Mouse (Mus musculus) liver, adult (tissue): ENCODE results near the gene Tle3.
A peak's percentile ranks its signal among the peaks of the same experiment; 100 is the strongest.

Source experiments
- GATA4 ChIP-seq: IDR thresholded peaks from 2 replicates; pipeline ENCODE4 v1.6.1; 2014; ENCODE audit warnings: mild to moderate bottlenecking, low read length; ENCODE audit not compliant: insufficient replicate concordance

The Tle3 gene

DNA sequence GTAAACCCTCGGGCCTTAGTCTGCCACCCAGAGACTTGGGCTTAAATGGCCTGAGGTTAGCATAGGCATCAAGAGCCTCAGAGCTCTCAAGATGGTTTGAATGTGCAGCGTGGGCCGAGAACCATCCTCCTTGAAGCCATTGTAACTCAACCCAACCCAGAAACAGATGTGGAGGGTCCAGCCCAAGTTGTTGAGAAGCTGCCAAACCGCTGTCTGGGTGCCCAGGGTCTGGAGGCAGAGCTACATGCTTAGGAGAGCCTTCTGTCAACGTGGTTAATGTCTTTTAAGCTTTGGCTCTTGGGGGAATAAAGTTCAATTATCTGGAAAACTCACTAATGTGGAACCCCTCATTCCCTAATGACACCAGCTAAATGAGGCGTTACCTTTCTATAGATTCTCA is 29.9 kb upstream of the Tle3 start:
- no peak for TF ChIP-seq GATA4

DNA sequence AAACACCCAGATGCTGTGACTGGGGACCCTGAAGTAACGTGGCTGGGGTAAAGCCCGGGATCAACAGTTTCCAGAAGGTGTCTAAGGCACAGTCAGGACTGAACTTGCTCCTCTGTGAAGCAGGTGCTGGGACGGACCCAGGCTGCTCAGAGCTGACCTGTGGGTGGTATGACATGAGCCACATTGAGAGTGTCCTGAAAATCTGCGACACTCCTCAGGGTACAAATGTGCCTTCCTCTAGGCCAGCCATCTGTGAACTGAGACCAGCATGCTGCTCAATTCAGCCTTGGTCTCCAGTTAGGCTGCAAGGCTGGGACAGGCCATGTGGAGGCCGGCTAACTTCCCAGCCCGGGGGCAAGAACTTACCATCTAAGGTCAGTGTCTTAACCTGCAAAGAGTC is 27.5 kb upstream of the Tle3 start:
- no peak for TF ChIP-seq GATA4

DNA sequence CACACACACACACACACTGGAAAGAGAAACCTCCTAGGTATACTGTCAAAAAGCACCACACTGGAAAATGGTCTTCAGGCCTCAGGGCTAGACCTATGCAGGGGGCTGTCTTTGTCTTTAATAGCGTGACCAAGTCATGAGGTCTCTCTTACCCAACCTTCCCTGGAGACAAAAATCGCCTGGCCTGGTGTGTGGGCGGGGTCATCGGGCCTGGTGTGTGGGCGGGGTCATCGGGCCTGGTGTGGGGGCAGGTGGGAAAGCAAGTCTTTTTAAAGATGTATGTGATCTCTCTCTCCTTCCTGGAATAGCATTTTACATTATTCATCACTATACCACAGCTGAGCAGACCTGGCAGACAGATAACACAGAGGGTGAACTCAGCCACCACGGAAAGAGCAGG is 25.2 kb upstream of the Tle3 start:
- no peak for TF ChIP-seq GATA4

DNA sequence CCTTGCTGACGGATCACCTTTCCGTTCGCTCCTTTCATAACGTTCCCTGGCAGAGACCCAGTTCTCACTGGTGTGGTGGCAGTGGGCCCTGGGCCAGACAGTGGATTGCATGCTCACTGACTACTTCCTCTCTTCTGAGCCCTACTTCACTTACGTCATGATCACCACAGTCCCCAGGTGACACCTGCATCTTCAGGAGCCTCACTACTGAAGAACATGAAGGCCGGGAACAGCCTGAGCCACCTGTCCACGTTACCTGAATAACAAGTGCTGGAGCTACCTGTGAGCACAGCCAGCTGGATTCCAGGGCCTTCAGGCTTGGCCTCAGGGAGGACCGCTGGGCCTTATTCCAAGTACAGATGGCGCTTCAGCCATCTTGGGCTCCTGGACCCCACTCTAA is 24.1 kb upstream of the Tle3 start:
- no peak for TF ChIP-seq GATA4

DNA sequence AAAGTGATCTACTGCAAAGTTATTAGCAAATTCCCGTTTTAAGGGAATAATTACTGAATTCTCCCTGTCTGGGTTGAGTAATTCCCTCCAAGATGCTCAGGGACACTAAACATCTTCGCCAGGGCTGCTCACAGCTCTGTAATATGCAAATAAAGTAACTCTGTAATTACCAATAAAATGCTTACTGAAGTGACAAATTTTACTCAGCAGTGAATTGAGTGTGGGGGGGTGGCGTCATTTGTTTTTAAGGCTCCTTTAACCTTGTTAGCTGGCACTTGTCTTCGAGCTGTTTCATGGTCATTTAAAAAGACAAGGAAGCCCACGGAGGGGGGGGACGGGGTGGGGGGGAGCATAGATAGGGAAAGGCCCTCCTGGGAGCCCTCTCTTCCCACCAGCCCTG is 23.6 kb upstream of the Tle3 start:
- TF ChIP-seq GATA4: no peak

DNA sequence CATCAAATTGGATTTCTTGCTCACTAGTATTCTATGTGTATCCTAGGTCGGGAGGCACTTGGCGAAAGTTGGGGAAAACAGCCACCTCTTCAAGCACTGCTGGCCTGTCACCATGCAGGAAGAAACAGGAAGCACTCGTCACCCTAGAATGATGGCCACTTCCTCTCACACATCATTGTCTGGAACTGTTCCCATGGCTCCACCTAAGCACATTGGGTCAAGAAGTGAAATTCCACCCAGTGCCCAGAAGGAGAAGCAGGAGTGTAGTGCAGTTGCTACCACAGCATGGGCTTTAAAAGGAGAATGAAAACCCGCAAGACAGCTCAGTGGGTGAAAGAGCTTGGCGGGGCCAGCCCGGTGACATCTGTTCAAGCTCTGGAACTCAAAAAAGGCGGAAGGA is 22.5 kb upstream of the Tle3 start:
- TF ChIP-seq GATA4: no peak

DNA sequence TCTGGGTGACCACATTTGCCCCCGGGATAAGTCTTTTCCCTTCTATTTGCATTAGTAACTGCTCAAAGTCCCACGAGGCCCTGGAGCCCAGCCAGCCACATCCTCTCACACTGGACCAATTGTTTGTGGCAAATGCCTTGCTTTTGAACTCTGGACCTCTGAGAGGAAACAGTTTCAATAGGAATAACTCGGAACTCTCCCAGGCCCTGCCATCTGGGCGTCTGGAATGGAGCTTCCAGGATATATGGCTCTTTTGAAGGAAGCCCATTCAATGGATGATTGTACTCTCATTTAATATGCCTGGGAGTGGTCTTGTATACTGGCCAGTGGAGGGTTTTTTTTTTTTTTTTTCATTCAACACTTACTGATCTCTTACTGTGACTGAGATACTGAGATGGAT is 21.0 kb upstream of the Tle3 start:
- TF ChIP-seq GATA4: peak; percentile 16; the same call in 1 of the 2 replicates

DNA sequence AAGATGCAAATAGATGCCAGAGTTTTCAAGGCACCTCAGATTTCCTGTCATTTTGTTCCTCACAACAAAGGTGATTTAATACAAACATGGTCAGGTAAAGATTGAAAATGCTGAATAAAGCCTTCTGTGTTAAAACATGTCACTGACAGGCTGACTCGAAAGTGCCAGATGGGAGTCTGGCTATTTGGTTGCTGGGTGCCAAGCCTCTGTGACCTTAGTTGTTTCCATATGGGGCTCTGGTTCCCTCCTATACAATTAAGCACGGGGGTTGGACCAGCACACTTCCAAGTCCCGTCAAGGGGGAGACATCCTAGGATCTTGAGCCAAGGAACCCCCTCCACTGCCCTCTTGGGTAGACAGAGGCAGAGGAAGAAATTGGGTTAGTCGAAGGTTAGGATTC is 13.2 kb upstream of the Tle3 start:
- TF ChIP-seq GATA4: no peak

DNA sequence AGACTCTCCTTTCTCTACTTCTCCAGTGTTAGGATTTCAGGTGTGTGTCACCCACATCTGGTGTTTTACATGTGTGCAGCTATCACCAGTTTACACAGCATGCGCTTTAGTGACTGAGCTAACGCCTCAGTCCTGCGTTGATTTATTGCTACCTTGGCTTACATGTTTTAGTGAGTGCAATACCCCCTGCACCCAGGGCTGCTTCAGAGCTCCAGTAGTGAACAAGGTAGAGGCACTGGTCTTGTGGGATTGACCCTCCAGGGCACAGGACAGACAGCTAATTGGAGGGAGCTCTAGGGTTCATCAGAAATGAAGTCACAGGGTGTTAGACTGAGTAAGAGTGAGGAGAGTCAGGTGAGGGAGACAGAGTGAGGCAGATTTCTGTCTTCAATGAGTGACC is 12.4 kb upstream of the Tle3 start:
- no peak for TF ChIP-seq GATA4

DNA sequence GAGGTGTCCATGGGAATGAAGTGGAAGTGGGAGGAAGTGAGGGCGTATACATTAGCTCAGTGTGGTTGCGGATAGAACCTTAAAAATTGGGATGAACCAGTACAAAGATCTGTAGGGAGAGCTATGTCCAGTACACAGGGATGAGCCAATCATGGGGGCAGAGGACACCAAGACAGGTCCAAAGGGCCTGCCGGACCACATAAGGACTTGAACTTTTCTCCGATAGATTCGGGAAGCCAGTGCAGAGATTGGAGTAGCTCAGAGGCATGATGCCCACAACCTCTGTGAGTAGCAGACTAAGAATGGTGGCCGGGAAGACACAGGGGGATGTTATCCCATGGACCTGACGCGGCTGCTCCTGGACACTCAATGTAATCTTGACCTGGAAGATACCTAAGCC is 12.0 kb upstream of the Tle3 start:
- TF ChIP-seq GATA4: no peak

DNA sequence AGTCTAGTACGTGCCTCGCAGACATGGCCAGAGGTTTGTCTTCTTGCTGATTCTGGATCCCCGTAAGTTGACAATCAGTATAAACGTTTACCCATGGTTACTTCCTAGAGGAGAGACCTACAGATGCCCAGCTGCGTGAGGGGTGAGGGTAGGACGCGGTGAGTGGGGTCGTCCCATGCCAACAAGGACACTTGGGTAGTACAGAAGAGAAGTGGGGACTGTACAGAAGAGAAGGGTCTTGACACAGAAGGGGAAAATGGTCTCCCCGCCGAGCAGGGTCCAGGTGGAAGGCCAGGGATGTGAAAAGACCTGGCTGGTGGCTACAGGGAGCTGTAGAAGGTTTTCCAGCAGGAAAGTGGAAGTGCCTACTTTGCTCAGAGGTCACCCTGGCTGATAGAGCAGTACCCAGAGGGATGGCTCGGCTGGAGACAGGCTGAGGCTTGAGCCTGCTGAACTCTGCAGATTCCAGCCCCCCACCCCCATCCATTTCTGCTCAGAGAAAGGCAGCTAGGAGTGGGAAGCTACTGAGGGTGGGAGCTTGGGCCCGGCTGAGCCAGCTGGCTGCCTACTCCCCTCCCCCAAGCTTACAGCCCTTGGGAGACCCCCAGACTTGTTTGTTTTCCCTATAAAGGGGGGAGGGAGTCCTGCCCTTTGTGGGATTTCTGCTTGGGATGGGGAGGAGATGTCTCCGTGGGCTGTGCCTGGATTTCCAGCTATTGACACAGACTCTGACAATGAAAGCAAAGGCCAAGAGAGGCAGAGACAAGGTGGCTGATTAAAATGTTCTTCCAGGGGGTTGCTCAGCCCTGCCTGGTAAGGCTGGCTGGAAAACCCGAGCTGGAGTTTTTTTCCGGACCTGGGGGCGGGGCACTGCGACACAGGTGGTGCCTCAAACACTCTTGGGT is 11.2 kb upstream of the Tle3 start:
- no peak for TF ChIP-seq GATA4

DNA sequence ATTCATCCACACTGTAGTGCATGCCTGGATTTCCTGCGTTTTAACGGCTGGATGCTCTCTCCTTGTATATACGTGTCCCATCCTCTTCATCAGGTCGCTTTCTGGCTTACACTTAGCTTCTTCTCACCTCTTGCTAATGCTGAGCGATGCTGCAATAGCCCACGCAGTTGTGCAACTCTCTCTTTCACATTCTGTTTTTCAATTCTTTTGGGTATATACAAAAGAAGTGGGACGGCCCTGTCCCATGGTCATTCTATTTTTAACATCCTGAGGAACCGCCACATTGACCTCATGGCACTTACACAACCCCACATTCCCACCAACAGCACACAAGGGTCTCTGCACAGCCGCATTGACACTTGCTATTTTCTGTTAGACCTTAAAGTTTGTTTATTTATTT is 9.0 kb upstream of the Tle3 start:
- TF ChIP-seq GATA4: no peak

DNA sequence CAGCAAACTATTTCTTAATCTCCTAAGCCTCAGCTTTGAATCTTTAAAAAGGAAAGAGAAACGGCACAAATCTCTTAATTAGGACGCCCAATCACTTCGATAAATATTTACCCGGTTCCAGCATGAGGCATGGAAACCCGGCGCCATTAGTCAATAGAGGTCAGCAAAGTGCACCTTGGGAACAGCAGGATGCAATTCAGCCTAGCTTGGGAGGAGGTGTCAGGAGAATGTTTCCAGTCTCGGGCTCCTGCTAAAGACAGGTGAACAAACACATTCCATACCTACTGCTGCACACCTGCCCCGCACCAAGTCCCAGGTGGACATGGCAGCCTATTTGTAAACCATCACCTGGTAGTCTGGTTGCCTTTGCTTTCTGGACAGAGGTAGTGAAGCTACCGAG is 6.1 kb upstream of the Tle3 start:
- no peak for TF ChIP-seq GATA4

DNA sequence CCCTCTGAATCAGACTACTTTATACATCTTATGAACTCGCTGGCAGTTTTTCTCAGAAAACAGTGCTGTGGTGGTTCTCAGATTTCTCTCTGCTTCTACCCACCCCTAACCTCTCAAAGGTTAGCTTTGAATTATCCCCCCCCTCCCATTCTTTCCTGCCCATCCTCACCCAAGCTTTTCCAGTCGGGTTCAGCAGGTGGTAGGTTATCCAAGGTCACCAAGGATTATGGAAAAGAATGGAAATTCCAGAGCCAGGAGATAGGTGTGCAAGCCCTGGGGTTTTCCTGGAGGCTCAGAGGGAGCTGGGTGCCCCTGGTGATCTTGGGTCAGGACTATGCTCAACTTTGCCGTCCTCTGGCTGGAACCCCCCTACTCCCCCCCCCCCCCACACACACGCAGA is 5.0 kb upstream of the Tle3 start:
- no peak for TF ChIP-seq GATA4

DNA sequence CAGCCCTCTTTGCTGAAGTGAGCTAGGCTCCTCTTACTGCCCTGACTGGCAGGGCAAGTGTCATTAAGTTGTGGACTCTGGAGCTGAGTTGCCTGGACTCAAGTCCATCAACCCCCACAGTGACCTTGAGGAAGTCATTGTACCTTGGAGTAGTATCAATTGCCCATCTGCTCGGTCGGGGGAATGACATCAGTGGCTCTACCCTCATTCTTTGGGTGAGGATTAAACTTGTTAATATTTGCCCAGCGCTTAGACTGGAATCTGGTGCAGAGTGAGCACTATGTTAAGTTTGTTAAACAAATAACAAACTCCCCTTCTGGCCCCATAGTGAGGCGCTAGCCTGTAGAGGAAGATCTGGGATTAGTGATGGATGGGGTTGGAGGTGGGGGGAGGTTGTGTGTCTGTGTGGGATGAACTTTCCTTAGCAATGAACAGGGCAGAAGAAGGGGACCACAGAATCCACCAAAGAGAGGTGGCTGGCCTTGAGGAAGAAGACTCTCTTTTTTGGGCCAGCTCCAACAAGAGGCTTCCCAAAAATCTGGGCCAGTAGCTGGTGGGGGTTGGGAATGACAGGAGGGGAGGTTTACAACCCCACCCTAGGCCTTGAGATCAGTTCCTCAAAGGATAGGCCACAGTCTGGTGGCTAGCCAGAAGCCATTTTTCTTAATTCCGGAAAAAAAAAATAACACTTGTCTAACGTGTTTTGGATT is 4.2 kb upstream of the Tle3 start:
- no peak; the same call in 1 of the 2 replicates for TF ChIP-seq GATA4

DNA sequence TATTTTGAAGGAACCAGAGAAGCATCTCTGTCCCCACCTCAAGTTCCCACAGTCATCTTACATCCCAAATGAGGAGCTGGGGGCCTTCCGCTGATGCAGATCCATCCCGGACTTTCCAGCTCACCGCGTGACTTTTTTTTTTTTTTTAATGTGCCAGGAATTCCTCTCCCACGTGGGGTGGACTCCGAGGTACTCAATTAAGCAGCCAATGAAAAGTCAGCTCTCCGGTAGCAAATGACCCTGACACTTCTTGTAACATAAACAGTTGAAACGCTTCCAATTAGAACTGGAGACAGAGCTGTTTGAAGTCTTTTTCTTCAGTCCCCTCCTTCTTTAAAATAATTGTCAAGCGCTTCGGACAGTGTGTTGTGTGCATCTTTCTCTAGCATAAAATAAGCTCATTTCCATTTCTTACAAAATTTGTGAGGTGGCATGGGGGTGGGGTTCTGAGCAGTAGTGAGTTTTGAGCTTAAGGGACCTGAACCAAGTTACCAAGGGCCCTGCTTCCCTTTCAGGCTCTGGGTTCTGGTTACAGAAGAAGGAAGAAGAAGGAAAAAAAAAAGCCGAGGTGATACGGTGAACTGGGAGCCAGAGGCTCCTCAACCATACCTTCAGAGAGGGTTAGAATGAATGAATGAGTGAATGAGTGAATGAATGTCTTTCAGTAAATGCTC is 3.5 kb upstream of the Tle3 start:
- no peak for TF ChIP-seq GATA4
